Mouse (Mus musculus) regulatory T cell (primary cell): Measurements from ENCODE around the gene Acp7.

Source experiments
- in situ Hi-C: fragments of 300-600 bp; cut with MboI, MseI; formaldehyde crosslinking; loops from one replicate; pipeline ENCODE4 v1.15.1; 2025; ENCODE audit warnings: high pct_unique_total_duplicates

Acp7 gene

DNA sequence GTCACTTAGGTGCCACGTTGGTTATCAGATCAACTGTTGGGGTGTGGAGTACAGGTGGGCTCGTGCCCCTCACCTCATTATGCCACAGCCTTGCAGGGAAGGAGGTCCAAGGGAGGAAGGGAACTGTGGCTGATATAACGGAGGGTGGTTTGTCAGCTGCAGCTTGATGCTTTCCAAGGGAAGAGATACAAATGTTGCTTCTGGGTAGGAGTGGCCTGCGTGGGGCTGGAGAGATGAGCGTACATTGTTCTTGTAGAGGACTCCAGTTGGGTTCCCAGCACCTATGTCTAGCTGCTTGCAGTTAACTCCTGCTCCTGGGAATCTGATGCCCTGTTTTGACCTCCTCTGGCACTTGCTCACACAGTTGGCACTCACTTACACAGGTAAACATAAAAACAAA, 28.0 kb downstream of the Acp7 start:
- in situ Hi-C loops: loop anchor here (5.0 kb wide), 2 partner anchors 36 to 124 kb away; no protein-coding TSS in a partner anchor

DNA sequence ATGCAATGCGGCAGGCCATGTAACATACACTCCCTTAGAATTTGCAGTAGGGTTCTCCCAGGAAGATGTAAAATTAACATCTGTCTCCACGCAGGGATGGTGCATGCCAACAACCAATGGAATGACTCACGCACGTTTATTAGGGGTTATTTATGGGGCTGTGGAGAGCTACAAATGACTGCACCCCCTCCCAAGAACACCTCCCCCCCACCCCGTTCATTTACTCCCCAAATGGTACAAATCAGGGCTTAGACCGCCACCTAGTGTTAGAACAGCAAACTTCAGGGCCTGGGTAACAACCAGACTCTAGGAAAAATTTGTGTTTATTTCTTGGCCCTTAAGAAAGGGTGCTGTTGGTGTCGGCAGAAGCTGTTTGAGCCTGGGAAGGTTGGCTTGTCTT, 29.5 kb downstream of the Acp7 start:
- in situ Hi-C loops: loop anchor here (5.0 kb wide), 2 partner anchors 34 to 126 kb away; no protein-coding TSS in a partner anchor

DNA sequence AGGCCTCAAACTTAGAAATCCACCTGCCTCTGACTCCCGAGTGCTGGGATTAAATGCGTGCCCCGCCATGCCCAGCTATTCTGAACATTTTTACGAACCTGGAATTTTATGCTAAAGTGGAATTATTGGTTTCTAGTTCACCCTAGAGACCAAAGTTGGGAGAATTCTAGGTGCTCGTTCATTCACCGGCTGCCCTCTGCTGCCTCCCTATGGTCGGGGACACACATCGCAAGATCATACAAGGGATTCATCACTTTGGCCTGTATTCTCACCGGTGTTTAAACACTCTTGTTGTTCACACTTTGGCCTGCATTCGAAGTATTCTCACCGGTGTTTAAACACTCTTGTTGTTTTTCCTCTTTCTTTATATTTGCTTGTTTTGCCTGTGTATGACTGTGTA, 30.1 kb downstream of the Acp7 start:
- in situ Hi-C loops: loop anchor here (5.0 kb wide), 2 partner anchors 34 to 126 kb away; no protein-coding TSS in a partner anchor

DNA sequence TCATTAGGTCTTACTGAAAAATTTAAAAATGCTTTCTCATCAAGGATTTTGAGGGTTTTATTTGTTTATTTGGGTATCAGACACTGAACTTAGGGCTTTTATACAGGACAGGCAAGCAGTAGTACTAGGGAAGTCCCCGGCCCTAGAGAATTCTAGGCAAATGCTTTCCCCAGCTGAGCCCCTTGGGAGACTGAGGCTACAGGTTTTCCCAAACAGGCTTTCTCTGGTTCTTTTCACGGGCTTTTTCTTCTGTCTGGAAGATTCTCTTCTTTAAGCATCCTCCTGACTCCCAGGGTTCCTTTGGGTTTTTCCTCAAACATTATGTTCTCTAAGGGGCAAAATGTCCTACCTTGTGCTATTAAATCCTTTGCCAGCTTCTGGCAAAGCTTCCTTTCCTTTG, 32.2 kb downstream of the Acp7 start:
- in situ Hi-C loops: no loop called here

DNA sequence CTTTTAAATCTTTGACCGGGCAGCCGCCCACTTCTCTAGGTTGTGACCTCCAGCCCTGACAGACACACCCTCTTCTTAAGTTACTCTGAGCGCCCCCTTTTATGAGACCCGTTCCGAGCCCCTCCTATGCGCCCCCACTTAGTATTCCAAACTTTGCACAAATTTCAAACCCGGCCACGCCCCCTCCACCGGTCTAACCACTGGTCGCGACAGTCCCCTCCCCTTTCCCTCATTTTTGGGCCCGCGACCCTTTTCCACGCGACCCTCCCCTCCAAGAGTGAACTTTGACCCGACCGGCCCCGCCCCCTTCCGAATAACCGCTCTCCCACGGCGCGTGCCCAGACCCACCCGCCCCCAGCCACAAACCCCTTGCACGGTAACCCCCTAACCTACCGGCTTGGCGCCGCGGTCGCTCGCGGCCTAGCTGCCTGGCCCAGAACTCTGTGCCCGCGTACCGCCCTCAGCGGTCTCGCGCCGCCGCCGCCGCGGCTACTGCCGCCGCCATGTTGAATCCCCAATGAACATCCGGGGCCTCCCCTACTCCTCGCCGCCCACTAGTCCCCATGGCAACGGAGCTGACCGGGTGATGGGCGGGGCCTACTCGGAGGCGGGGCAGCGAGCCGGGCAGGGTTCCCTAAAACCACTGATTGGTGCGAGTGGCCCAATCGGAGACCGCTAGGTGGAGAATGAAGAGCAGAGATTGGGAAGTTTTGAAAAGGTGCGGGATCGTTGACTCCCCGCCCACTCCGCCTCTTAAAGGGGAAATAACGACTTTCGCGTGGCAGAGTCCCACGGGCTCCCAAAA, 33.3 kb downstream of the Acp7 start, which contains the start of the genes Samd4b and Pak4:
Gene Samd4b, minus strand, starts transcription at position 503 of the 805 bp plus-strand sequence.
Gene Pak4, minus strand, starts transcription at position 544 of the 805 bp plus-strand sequence.
- in situ Hi-C loops: no loop called here

DNA sequence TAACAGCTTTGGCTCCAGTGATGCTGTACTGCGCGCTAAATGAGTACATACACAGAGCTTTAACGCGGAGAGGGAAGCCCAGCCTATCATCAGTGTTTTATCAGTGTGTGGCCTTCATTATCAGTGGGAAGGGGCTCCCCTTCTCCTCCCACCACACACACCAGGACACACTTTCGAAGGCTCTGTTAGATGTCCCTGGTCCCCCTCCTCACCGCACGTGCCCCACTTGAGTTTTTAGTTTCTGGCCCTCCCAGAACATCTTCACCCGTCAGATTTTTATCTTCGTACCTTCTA, 33.9 kb downstream of the Acp7 start:
- in situ Hi-C loops: no loop called here

DNA sequence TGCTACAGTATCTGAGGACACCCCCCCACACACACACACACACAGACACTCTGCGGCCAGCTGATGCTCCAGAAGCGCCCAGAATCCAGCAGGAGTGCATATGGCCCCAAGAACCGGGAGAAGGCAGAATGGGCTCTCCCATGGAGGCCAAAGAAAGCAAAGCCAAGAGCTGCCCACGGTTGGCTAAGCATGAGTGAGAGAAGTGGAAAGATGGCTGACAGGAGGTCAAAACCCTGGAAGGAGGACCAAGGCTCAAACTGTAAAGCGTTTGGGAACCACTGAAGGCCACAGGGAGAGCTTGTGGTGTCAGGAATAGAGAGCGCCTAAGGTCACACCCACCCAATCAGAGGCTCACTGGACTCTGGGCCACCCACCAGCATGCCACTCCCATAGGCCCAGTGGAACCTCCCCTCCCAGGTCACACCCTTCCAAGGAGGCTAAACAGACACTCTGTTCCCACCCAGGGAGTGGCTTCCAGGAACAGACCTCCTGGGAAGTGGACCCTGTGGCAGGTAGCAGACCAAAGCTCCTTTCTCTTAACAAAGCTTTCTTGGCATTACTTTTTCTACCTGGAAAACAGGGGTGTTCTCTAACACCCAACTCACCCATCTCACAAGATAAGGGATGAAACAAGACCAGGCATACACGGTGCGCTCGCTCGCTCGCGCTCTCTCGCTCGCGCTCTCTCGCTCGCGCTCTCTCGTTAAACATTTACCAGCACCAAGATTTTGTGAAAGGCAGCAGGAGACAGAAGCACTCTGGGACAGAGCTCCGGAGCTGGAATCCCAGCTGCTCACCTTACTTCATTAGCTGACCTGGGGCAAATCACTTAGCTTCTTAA, 34.5 kb downstream of the Acp7 start:
- in situ Hi-C loops: no loop called here

DNA sequence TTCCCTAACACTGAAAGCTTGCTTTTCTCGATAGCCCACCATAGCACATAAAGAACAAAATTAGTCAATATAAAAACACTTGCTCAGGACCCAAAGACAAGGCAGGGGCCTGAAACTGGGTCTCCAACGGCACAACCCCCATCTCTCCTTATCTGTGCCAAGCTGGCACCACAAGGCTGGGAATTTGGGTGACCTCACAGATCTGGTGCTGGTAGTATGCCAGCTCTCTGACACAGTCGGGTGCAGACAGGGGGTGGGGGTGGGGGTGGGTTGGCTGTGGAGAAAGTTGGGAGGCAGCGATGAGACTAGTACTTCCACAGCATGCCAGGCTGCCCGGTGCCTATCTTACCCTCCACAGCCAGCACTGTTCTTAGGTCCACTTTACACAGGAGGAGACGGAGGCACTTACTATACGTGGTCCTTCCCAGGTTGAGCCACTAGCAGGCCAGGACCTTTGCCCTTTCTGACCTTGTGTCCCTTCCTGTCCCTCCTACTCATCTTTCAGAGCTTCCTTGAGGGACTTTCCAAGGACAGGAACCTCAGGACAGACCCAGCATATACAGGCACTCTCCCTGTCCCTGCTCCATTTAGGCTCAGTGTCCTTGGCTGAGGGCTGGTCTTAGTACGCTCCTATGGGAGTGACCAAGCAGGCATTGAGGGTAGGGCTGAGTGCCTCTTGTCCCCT, 35.2 kb downstream of the Acp7 start:
- in situ Hi-C loops: no loop called here

DNA sequence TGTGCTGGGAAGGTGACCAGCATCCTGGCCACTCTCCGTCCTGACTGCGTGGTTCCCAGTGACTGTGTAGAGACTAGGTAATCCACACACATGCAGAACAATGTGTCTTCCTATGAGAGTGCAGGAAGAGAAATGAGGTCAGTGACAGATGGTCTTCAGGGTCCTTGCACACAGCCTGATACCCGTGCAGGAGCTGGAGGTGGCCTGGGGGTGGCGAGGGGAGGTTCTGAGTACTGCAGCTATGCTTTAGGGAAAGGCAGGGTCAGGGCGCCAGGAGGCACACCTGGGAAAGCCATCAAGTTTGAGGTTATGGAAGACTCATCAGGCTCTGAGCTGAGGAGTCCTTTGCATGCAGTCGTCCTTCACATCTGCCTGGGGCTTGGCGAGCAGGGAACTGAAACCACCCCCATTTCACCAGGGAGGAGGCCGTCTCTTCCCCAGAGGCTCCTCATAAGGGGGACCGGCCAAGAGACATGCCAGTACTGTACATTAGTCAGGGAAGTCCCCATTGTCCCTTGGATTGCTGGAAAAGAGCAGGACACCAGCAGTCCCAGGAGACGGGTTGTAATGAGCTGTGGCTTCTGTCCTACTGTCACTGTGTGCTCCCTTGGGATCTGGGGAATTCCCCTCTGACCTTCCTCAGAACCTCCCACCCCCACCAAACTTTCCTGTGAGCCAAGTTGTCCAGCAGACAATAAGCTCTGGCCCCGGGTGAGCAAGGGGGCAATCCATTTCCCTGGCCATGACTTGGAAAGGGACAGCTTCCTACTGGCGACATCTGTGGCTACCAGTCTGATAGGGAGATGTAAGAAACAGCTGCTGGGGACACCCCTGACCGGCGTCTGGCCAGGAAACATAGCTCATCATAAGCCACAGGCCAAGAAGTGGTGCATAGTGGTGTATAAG, 37.7 kb downstream of the Acp7 start:
- in situ Hi-C loops: no loop called here

DNA sequence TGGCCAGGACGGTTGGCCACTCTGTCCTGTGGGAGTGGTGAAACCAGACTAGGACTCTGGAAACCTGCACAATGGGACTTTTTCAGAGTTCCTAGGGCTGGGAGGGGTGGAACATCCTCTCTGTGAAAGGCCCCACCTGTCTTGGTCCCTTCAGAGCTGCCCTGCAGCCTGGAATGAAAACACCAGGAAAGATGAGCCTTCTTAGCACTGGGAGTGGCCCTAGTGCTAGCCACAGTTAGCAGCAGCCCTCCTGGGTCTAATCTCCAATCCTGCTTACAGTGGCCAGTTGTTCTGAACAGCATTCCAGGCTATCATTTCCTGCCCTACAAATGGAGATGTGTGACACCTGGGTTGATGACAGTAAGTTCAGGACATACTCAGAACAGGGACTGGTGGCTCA, 39.3 kb downstream of the Acp7 start:
- in situ Hi-C loops: no loop called here

DNA sequence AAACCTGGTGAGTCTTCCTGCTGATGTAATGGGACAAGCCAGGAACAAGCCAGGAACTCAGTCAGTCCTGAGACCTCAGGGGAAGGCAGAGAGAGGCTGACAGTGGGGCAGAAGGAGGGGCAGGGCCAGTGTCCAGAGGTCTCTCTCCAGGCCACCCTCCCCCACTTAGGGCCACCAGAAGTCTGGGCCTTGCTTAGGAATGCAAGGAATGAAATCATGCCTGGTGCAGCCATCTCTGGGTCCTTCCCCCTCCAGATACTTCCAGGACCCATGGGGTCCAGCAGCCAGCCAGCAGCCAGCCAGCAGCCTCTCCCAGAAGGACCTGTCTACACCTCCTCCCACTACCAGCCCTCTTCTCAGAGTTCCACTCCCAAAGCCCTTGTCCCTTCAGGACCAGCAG, 43.5 kb downstream of the Acp7 start:
- in situ Hi-C loops: no loop called here

DNA sequence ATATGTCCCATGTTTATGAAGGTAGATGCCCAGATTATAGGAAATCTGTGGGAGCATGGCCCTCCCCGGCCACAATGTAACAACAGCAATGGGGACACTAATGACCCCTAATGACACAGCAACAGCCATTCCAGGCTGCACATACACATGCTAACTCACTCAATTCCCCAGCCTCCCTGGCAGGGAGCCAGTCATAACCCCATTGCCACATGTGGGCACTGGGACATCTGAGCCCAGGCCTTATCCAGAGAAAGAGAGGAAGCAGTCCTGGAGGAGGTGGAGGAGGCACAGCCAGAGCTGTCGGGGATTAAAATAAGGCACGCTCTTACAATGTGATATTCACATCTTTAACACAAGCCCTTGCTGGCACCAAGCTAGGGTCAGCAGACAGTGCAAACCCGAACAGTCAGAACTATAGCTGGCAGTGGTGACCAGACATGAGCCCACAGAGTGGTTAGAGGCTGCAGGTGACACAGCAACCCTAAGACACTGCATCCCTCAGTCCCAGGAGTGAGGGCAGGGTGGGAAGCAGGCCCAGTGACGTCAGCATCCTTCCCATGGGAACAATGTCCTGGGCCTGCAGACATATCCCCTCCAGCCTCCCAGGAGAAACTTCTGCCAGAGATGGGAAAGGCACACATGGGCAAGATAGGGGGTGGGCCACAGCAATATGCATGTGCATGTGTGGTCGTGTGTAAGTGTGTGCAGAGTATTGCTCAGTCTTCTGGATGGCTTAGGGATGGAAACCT, 44.3 kb downstream of the Acp7 start:
- in situ Hi-C loops: no loop called here

DNA sequence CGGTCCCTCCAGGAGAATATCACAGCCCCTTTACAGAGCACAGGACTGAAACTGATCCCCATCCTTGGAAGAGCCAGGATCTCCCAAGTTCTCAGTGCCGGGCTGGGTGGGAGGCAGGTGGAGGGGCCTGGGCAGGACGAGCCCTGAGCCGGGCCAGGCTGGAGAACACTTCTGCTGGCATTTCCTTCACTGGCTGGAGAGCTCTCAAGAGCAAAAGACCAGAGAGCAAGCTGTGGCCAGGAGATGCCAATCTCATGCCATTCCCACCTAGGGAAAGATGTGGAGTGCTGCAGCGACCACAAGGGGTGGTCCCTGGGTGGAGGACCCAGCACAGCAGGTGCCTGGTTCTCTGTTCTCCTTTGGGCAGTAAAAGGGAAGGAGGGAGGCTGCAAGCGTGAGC, 46.1 kb downstream of the Acp7 start:
- in situ Hi-C loops: no loop called here

DNA sequence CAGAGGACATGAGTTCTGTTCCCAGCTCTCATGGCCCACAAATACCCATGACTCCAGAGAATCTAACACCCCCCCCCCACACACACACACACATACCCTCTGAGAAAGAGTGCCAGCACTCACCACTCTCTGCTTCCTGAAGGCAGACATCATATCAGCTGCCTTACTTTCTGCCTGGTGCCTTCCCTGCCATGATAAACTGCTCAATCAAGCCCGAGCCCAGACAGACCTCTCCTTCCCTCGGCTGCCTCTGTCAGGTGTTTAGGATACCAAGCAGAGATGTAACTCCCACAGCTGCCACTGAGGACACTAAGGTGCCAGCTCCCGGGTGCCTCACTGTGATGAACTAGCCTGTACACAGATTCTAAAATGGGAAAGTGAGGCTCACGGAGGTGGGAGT, 46.7 kb downstream of the Acp7 start:
- in situ Hi-C loops: no loop called here

DNA sequence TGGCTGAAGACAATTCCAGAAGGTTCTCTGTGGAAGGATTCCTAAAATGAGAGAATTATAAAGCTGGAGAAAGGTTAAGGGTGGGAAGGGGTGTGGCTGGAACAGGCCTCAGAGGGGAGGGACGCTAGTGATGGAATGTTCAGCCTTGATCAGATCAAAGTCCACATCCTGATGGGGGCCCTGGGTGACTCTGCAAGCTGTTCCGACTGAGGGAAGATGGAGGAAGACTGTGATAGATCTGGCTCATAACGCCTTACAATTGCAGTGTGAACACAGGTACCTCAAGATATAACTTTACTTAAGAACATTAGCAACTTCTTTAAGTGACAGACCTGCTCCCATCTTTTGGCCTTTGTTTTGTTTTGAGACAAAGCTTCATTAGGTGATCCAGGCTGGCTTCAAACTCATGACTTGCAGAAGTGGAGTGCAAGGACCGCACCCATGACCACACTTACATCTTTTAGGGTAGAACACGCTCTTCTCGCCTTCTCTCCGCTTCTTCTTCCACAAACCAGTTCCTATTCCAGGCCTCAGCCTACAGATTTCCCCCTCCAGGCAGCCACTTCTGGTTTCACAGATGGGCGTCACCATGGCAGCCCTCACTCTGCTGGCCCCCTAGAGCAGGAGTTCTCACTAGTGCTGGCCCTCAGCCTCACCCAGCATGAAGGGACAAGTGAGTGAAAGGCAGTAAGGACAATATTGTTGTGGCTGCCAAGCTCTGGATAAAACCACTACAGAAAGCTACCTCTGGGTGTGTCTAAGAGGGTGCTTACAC, 47.4 kb downstream of the Acp7 start:
- in situ Hi-C loops: no loop called here

DNA sequence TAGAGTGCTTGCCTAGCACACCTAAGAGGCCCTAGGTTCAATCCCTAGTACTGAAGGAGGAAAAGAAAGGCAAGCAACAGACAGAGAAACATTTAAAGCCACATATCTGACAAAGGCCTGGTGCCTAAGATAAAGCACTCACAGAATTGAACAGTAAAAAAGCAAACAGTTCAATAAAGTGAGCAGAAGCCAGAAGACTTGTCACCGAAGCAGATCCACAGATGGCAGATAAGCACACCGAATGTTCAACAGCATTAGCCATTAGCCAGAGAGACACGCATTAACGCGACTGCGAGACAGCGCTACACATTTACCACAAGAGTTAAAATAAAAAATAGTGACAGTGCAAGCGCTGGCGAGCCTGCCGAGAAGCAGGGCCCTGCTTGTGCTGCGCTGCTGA, 48.3 kb downstream of the Acp7 start:
- in situ Hi-C loops: no loop called here

DNA sequence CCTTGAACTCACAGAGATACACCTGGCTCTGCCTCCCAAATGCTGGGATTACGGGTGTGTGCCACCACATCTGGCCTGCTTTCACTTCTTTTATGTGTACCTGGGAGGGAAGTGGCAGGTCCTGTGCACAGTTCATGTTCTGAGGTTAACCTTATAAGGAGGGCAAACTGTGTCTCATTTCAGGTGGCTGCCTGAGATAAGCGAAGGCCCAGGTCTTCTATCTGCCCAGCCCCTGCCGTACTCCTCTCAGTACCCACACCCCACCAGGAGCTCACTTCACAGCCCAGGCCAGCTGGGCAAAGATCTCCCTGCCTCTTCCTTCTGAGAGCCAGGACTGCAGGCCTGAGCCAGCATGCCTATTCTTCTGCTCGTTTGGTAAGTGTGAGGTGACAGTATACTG, 49.4 kb downstream of the Acp7 start:
- in situ Hi-C loops: no loop called here

DNA sequence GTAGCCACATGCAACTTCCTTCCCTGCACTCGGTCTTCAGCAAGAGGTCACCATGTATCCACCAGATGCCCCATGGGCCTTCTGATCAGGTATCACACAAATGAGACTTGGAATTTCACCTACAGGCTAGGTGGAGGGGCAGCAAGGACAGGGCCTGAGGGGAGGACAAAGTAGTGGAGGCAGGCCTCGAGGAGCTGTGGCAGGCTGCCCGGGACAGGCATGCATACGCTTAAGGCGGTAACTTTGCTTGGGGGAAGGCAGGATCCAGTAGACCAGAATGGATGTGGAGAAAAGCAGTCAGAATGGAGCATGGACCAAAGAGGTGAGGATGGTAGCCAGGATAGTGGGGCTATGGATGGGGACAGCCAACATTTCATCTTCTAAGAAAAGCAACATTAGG, 51.3 kb downstream of the Acp7 start:
- in situ Hi-C loops: no loop called here

DNA sequence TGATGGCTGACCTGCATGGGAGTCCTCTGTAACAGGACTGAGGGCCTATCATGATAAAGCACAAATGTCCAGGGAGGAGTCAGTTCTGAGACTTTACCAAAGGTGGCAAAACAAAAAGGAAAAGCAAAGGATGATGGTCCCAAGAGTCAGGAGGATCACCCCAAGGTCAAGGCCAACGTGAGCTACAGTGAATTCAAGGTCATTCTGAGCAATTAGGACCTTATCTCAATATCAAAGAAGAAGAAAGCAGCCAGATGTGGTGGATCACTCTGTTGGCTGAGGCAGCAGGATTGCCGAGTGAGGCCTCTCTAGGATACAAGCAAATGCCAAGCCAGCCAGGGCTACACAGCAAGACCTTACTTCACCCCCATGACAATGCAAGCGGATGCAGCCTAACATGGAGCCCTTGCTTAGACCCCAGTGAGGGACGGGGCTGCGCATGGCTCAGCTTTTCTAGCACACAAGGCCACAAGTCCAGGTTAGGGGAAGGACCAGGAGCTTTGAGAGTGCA, 52.5 kb downstream of the Acp7 start:
- in situ Hi-C loops: no loop called here
